Mouse (Mus musculus) myocyte (in vitro differentiated cells): Measurements from ENCODE around the gene Map3k13.

ENCODE experiments used
- CEBPB ChIP-seq: IDR thresholded peaks from 2 replicates; pipeline ENCODE4 v1.6.1; 2011; ENCODE audit warnings: mild to moderate bottlenecking, moderate library complexity; ENCODE audit not compliant: poor library complexity, insufficient read depth, severe bottlenecking
- POLR2A ChIP-seq: IDR thresholded peaks from one replicate; pipeline ENCODE4 v1.6.1; 2011; ENCODE audit warnings: low read depth, mild to moderate bottlenecking, control low read depth, moderate library complexity; ENCODE audit not compliant: insufficient read length
- POLR2AphosphoS2 ChIP-seq: IDR thresholded peaks from one replicate; pipeline ENCODE4 v1.6.1; 2011; ENCODE audit warnings: low read depth, control low read depth; ENCODE audit not compliant: insufficient read length
- SRF ChIP-seq: IDR thresholded peaks from one replicate; pipeline ENCODE4 v1.6.1; 2011; ENCODE audit warnings: low read depth; ENCODE audit not compliant: control insufficient read depth, insufficient read length
- TCF12 ChIP-seq: IDR thresholded peaks from one replicate; pipeline ENCODE4 v1.6.1; 2011; ENCODE audit warnings: mild to moderate bottlenecking, control low read depth; ENCODE audit not compliant: poor library complexity, insufficient read depth, severe bottlenecking
- TCF3 ChIP-seq: IDR thresholded peaks from one replicate; pipeline ENCODE4 v1.6.1; 2011; ENCODE audit warnings: low read depth, control low read depth; ENCODE audit not compliant: insufficient read length
- USF1 ChIP-seq: IDR thresholded peaks from one replicate; pipeline ENCODE4 v1.6.1; 2011; ENCODE audit warnings: low read depth, mild to moderate bottlenecking, control low read depth, moderate library complexity

- TF ChIP-seq USF1 = no peak
- TF ChIP-seq POLR2AphosphoS2 = no peak
- TF ChIP-seq POLR2A = no peak
- no peak for TF ChIP-seq TCF12
- no peak for TF ChIP-seq CEBPB
- no peak for TF ChIP-seq TCF3
- no peak for TF ChIP-seq SRF
These were observed 171.4 kb downstream of the Map3k13 start for GRCm38 (mm10) chr16:21965576-21965975.
